Mouse (Mus musculus): ENCODE measurements around the gene Csgalnact2.

GRCm38 (mm10) chr6:118126577-118126976, 12.4 kb downstream of the Csgalnact2 start:
- TF ChIP-seq EP300 (IDR thresholded peaks at IDR 0.05; ENCODE audit: low read depth): no peak
- no peak for TF ChIP-seq CTCF (IDR thresholded peaks at IDR 0.05; ENCODE audit: low read depth)
